Mouse (Mus musculus) regulatory T cell (primary cell): ENCODE results near the gene Cfc1.
"Not testable (repeated sequence)": the region's sequence is repeated elsewhere in the genome, so short reads cannot be mapped to it uniquely, and the experiment has no call there.

ENCODE experiments used
- in situ Hi-C: fragments of 300-600 bp; cut with MboI, MseI; formaldehyde crosslinking; loops from one replicate; pipeline ENCODE4 v1.15.1; 2025; ENCODE audit warnings: high pct_unique_total_duplicates

Gene Cfc1

GRCm38 (mm10) chr1:34535043-34535698 lies at the start of gene Cfc1:
TSS of gene Cfc1 (plus strand) at chr1:34535648.
- in situ Hi-C loops = not testable (repeated sequence)

- in situ Hi-C loops = no loop called here
Observed at GRCm38 (mm10) chr1:34487383-34487782, 48.1 kb upstream of the Cfc1 start.

GRCm38 (mm10) chr1:34489852-34490541 lies 45.5 kb upstream of the Cfc1 start:
- in situ Hi-C loops = no loop called here

DNA sequence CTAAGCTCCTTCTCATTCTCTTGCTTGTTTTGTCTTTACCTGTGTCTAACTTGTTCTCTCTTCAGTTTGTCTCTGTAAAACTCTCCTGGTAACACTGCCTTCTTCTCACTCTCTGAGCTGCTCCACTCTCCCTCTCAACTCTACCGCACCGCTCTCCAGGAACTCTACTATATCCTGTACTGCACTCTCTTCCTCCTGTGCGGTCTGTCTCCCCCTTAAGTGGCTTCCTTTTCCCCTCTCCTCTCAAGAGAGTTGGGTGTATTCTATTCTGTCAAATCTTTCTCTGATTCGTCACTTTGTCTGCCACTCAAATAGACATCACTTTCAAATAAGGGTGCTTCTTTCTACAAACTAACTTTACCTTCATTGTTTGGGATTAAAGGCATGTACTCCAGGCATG lies 44.0 kb upstream of the Cfc1 start:
- in situ Hi-C loops = no loop called here

DNA sequence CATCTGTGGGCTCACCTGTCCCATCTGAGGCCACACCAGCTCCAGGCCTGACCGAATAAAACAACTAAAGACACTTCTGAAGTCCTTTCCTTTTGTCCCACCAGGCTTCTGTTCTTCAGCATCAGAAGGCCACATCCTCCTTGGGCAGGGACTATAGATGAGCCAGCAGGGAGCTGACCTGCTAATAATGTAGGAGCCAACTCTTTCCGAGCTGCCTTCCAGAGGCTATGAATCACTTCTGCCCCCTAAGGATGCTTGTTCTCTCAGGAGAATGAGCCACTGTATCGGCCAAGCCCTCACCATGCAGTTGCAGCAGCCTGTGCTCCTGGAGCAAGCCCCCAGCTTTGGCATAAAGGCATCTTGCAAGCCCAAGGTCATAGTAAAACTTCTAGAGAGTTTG lies 32.5 kb upstream of the Cfc1 start:
- in situ Hi-C loops = no loop called here

- in situ Hi-C loops = no loop called here
Observed at GRCm38 (mm10) chr1:34505307-34505706, 30.1 kb upstream of the Cfc1 start.

DNA sequence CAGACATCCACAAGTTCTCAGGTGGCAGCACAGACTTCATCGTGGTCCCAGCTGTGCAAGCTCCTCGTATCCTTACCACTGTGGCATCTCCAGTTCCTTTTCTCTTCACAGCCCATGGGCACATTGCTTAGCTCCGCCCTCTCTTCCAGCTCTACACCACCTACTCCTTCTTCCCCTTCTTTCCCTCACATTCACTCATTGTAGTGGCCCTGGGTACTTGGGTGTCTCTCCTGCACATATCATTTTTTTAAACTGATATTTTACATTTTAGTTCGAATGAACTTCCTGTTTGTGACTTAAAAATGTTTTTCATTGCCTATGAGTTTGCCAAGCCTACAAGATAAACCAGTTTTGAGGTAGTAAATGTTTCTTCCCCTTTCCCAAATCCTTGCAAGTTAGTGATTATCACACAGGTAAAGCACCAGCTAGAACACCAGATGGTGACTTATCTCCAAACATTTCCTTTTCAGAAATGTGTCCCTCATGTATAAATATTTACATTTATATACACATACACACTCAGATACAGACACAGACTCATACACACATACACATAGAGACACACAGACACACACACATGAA lies 29.4 kb upstream of the Cfc1 start:
- in situ Hi-C loops = no loop called here

DNA sequence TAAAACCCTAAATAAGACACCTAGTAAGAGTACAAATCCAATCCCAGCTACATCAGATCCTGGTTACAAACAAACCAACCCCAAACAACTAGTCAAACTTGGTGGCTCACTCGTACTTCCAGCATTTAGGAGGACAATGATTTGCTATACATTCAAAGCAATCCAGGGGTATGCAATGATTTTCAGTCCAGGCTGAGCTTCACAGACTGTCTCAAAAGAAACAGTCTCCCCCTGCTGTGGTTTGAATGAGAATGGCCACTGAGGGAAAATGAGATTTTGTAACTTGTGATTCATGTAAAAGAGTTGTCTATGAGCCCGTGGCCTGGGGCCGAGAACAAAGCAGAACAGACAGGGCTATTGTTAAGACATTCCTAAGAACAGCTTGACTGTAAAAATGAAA lies 27.5 kb upstream of the Cfc1 start:
- in situ Hi-C loops = no loop called here

GRCm38 (mm10) chr1:34510575-34510981 lies 24.9 kb upstream of the Cfc1 start:
- in situ Hi-C loops = loop anchor here (5.0 kb wide), 1 partner anchor 92 kb away; no protein-coding TSS in a partner anchor

DNA sequence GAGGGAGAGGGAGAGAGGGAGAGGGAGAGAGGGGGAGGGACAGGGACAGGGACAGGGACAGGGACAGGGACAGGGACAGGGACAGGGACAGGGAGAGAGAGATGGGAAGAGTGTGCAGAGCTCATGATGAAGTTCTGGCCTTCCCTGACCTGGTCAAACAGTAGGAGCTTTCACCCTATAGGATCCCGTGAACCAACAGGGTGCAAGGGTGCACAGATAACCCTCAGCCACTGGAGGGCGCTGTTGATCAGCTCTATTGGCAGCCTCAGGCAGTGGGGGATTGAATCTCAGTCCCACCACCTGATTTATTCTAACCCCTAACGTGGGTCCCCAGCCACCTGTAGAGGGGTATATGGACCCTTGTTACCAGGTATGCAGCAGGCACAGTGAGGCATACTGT lies 24.4 kb upstream of the Cfc1 start:
- in situ Hi-C loops = loop anchor here (5.0 kb wide), 1 partner anchor 91 kb away; no protein-coding TSS in a partner anchor

DNA sequence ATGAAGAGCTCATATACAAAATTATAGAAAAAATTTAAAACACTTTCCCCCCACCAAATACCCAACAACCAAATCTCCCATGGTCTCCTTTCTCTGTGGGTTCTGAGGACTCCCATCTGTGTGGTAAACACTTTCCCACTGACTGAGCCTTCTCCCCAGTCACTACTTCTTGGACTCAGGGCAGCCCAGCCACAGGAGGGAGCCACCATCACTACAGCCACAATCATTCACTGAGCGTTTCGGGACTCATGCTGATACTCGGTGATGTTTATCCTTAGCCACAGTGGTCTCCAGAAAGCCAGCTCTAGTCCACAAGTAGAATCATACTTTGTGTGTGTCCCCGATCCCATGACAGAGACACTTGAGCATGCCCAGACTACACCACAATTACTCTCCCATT lies 22.4 kb upstream of the Cfc1 start:
- in situ Hi-C loops = loop anchor here (5.0 kb wide), 1 partner anchor 89 kb away; no protein-coding TSS in a partner anchor

- in situ Hi-C loops = no loop called here
Observed at GRCm38 (mm10) chr1:34516595-34516994, 18.9 kb upstream of the Cfc1 start.

DNA sequence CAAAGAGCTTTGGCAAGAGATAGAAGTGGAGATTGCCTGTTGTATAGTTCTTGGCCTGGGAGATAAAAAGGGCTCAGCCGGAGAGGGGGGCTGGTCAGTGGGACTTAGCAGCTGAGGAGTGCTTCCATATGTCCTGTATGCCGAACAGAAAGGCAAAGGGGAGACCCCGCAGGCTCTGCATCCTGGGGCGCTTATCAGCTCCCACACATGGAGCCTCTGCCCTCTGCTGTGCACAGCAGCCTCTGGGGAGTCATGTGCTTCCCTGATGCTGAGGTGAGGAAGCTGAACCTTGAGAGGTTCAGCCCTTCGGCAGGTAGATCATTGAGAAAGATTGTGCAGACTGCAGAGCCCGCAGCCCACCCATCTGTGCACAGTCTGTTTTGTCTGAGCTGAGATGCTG lies 18.2 kb upstream of the Cfc1 start:
- in situ Hi-C loops = not testable (repeated sequence)

DNA sequence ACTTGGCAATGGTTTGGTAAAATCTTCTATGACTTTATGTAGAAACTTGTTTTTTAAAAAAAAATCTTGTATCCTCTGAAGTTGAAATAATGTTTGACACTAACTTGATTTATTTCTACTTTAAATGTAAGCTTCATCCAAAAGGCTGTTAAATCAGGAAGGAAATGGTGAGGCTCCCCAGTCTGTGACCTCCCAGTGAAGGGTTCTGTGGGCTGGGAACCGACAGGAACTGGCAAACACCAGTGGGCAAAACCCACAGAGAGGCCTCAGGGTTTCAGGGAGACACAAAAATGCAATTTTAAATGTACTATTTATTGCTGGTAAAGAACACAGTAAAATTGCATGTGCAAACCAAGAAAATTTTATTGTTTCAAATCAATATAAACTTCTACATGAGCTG lies 17.7 kb upstream of the Cfc1 start:
- in situ Hi-C loops = not testable (repeated sequence)

DNA sequence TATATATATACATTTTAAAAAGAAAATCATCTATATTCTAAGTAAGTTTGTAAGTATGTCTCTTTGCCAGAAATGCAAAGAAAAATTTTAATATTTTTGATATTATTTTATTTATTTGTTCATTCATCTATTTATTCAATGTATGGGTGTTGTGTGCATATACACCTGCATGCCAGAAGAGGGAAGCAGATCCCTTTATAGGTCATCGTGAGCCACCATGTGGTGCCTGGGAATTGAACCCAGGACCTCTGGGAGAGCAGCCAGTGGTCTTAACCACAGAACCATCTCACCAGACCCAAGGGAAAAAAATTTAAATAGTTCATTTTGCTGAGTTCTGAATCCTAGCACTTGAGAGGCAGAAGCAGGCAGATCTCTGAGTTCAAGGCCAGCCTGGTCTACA lies 17.2 kb upstream of the Cfc1 start:
- in situ Hi-C loops = no loop called here

DNA sequence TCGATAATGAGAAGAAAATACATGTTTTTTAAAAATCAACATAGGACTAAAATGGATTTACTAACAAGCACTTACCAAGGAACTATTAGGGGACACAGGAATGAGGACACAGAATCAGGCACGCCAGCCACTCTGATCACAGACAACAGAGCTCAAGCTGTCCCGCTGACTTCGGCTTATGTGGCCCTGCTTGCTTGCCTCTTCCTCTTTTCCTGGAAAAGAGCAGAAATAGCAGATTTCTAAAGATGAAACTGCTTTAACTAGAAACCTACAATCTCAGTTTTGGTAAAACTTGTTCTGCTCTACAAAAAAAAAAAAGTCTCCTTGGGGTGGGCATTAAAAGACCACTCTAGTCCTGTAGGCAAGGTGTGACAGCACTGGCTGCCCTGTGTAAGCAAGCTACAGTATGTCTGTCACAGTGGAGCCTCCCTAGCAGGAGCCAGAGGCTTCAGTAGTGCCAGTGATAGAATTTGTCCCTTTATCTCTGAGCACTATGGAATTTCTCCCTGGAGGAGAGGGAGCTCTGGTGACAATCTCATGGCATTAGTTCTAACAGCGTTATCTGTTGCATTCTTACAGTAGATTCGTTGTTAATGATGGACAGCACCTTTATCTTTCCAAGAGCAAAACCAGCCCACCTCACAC lies 13.1 kb upstream of the Cfc1 start:
- in situ Hi-C loops = no loop called here

GRCm38 (mm10) chr1:34522850-34523244 lies 12.6 kb upstream of the Cfc1 start:
- in situ Hi-C loops = no loop called here

GRCm38 (mm10) chr1:34523647-34524046 lies 11.8 kb upstream of the Cfc1 start:
- in situ Hi-C loops = no loop called here

GRCm38 (mm10) chr1:34534574-34534973 lies 874 bp upstream of the Cfc1 start:
- in situ Hi-C loops = not testable (repeated sequence)

GRCm38 (mm10) chr1:34536291-34536766 lies 881 bp downstream of the Cfc1 start:
- in situ Hi-C loops = no loop called here

DNA sequence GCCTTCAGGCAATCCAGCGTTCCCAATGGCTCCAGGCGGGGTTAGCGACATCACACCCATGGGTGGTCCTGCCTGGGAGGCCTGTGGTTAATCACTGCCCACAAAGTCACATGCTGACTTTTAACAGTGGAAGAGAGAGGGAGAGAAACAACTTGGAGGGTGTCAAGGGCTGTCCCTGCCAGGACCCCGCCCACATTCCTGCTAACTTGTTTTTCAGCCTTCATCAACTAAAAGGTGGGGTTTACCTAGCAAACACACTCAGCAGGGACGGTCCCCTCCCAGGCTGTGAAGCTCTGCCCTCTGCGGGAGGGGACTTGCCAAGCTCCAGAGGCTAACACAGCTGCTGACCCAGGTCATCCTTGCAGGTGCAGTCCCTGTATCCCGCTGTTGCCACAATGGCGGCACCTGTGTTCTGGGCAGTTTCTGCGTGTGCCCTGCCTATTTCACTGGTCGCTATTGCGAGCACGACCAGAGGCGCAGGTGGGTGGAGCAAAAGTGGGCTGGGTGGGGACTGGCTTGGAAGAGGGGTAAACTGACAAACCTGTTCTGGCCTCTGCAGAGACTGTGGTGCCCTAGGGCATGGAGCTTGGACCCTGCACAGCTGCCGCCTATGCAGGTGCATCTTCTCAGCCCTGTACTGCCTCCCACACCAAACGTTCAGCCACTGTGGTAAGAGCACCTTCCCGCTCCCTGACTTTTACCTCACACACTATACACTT lies 1.5 kb downstream of the Cfc1 start:
- in situ Hi-C loops = no loop called here

DNA sequence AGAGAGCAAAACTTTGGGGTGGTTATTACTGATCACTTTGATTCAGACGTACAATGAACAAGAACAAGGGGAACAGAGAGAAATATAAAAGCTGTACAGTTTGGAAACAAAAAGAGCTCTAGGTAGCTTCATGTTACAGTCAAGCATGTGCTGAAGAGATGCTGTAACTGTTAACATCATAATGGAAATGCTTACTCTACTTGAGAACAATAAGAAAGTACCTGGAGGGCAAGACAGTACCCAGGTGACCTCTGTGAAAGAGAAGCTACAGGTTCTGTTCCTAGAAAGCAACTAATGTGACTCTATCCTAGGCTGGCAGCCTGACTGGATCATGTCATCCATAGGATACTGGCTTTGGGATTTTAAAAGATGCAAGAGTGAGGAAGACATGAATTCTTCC lies 11.6 kb downstream of the Cfc1 start:
- in situ Hi-C loops = no loop called here
